Mouse (Mus musculus) left cerebral cortex, postnatal 10 days (tissue): ENCODE measurements around the gene Gm12166. TPM values are rescaled to one million over a fixed set of nuclear protein-coding genes. Genes with fewer than 3 reads are reported as not detected.

Experiments used
- DNase-seq, 2 experiments: peaks; one replicate each; pipeline ENCODE4 v3.0.0; 2021 to 2022; ENCODE audit warnings: low spot score in 2 of 2, mixed read lengths in 1 of 2; ENCODE audit errors: extremely low spot score in 1 of 2
- intact Hi-C: fragments of 180-260 bp; cut with DNase I; formaldehyde crosslinking; loops from one replicate; pipeline ENCODE4 v1.15.1; 2025
- total RNA-seq, 2 experiments: library from RNA; stranded (reverse); gene quantifications; 2 replicates each; pipeline ENCODE4 v1.2.3; 2021

Gene Gm12166
- total RNA-seq, 2 experiments from 2014 or later: 3.1 to 3.3 TPM

- intact Hi-C loops: no loop called here
- no peak for DNase-seq
Observed at GRCm38 (mm10) chr11:46075507-46075906, 23.4 kb upstream of the Gm12166 start.

- no peak for DNase-seq
- intact Hi-C loops: no loop called here
Observed at GRCm38 (mm10) chr11:46073850-46074688, 21.9 kb upstream of the Gm12166 start.

GRCm38 (mm10) chr11:46073061-46073849 lies 21.1 kb upstream of the Gm12166 start:
- no peak for DNase-seq
- intact Hi-C loops: no loop called here

GRCm38 (mm10) chr11:46072466-46073060 lies 20.4 kb upstream of the Gm12166 start:
- DNase-seq: no peak
- intact Hi-C loops: no loop called here

GRCm38 (mm10) chr11:46070789-46071188 lies 18.7 kb upstream of the Gm12166 start:
- no peak for DNase-seq
- intact Hi-C loops: no loop called here

GRCm38 (mm10) chr11:46070161-46070560 lies 18.0 kb upstream of the Gm12166 start:
- intact Hi-C loops: no loop called here
- DNase-seq: no peak

- intact Hi-C loops: no loop called here
- no peak for DNase-seq
Observed at GRCm38 (mm10) chr11:46069408-46070003, 17.4 kb upstream of the Gm12166 start.

GRCm38 (mm10) chr11:46068756-46069407 lies 16.8 kb upstream of the Gm12166 start:
- peak in 1 of 2 experiments; percentile 49 for DNase-seq

GRCm38 (mm10) chr11:46067371-46068060 lies 15.4 kb upstream of the Gm12166 start:
- intact Hi-C loops: no loop called here

More at GRCm38 (mm10) chr11:46068756-46069407, 16.8 kb upstream of the Gm12166 start:
- intact Hi-C loops: no loop called here

GRCm38 (mm10) chr11:46065201-46066011 lies 13.3 kb upstream of the Gm12166 start:
- DNase-seq: peak in 1 of 2 experiments; percentile 77
- intact Hi-C loops: no loop called here

More at GRCm38 (mm10) chr11:46067371-46068060, 15.4 kb upstream of the Gm12166 start:
- no peak for DNase-seq

- intact Hi-C loops: no loop called here
- DNase-seq: peak in 1 of 2 experiments; percentile 77
Observed at GRCm38 (mm10) chr11:46064767-46065166, 12.6 kb upstream of the Gm12166 start.

GRCm38 (mm10) chr11:46062993-46063731 lies 11.0 kb upstream of the Gm12166 start:
- intact Hi-C loops: no loop called here
- no peak for DNase-seq

- intact Hi-C loops: no loop called here
- no peak for DNase-seq
Observed at GRCm38 (mm10) chr11:46062569-46062968, 10.4 kb upstream of the Gm12166 start.

GRCm38 (mm10) chr11:46061776-46062445 lies 9.8 kb upstream of the Gm12166 start:
- intact Hi-C loops: no loop called here
- DNase-seq: no peak

- no peak for DNase-seq
- intact Hi-C loops: no loop called here
Observed at GRCm38 (mm10) chr11:46060651-46061020, 8.5 kb upstream of the Gm12166 start.
